Mouse (Mus musculus) thymus, postnatal 10 days (tissue): ENCODE measurements around the gene Setd7.

Experiments used
- DNase-seq, 2 experiments: peaks; one replicate each; pipeline ENCODE4 v3.0.0; 2021; ENCODE audit warnings: low spot score in 2 of 2

Setd7 gene

GRCm38 (mm10) chr3:51475706-51476105 lies 85.0 kb downstream of the Setd7 start:
- DNase-seq, result no peak

GRCm38 (mm10) chr3:51468530-51468929 lies 92.1 kb downstream of the Setd7 start:
- DNase-seq, result no peak
